Mouse (Mus musculus): ENCODE measurements around the gene Trip11.

The Trip11 gene
- long read RNA-seq, experiment 1, partial matches to known transcripts, result 8 of 15 reads
- long read RNA-seq, experiment 1, other reads (novel, unspliced or antisense), result 7 of 15 reads
- long read RNA-seq, experiment 2, partial matches to known transcripts, result 23 of 38 reads
- long read RNA-seq, experiment 2, other reads (novel, unspliced or antisense), result 13 of 38 reads

- intact Hi-C loops (cut with DNase I), result no loop called here
Observed at GRCm38 (mm10) chr12:101912626-101913490, at the start of gene Trip11. TSS of gene Trip11 (minus strand) at chr12:101913267.

- intact Hi-C loops (cut with DNase I), result loop anchor here (5.0 to 10.0 kb wide), 2 partner anchors 144 to 837 kb away; partner anchors contain the start of gene Fbln5
Observed at GRCm38 (mm10) chr12:101958960-101959780, 46.1 kb upstream of the Trip11 start.

- intact Hi-C loops (cut with DNase I), result loop anchor here (5.0 to 10.0 kb wide), 2 partner anchors 144 to 836 kb away; partner anchors contain the start of gene Fbln5
Observed at GRCm38 (mm10) chr12:101958556-101958955, 45.5 kb upstream of the Trip11 start.

- intact Hi-C loops (cut with DNase I), result loop anchor here (5.0 to 10.0 kb wide), 2 partner anchors 143 to 836 kb away; partner anchors contain the start of gene Fbln5
Observed at GRCm38 (mm10) chr12:101957942-101958544, 45.0 kb upstream of the Trip11 start, which contains the start of gene Atxn3. TSS of gene Atxn3 (minus strand) at chr12:101958246.

- intact Hi-C loops (cut with DNase I), result loop anchor here (5.0 to 10.0 kb wide), 2 partner anchors 143 to 835 kb away; partner anchors contain the start of gene Fbln5
Observed at GRCm38 (mm10) chr12:101957079-101957941, 44.2 kb upstream of the Trip11 start.

- intact Hi-C loops (cut with DNase I), result loop anchor here (5.0 to 10.0 kb wide), 2 partner anchors 141 to 834 kb away; partner anchors contain the start of gene Fbln5
Observed at GRCm38 (mm10) chr12:101955821-101956220, 42.8 kb upstream of the Trip11 start.

GRCm38 (mm10) chr12:101948801-101949200, 35.7 kb upstream of the Trip11 start:
- intact Hi-C loops (cut with DNase I), result no loop called here

- intact Hi-C loops (cut with DNase I), result no loop called here
Observed at GRCm38 (mm10) chr12:101947986-101948385, 34.9 kb upstream of the Trip11 start.

- intact Hi-C loops (cut with DNase I), result no loop called here
Observed at GRCm38 (mm10) chr12:101937572-101937971, 24.5 kb upstream of the Trip11 start.

GRCm38 (mm10) chr12:101935223-101935622, 22.2 kb upstream of the Trip11 start:
- intact Hi-C loops (cut with DNase I), result no loop called here

- intact Hi-C loops (cut with DNase I), result no loop called here
Observed at GRCm38 (mm10) chr12:101928423-101928822, 15.4 kb upstream of the Trip11 start.

- intact Hi-C loops (cut with DNase I), result no loop called here
Observed at GRCm38 (mm10) chr12:101922313-101922712, 9.2 kb upstream of the Trip11 start.

- intact Hi-C loops (cut with DNase I), result no loop called here
Observed at GRCm38 (mm10) chr12:101919847-101920246, 6.8 kb upstream of the Trip11 start.

- intact Hi-C loops (cut with DNase I), result no loop called here
Observed at GRCm38 (mm10) chr12:101917165-101917564, 4.1 kb upstream of the Trip11 start.

- intact Hi-C loops (cut with DNase I), result no loop called here
Observed at GRCm38 (mm10) chr12:101911346-101911745, 1.7 kb downstream of the Trip11 start.

- intact Hi-C loops (cut with DNase I), result no loop called here
Observed at GRCm38 (mm10) chr12:101910360-101910759, 2.7 kb downstream of the Trip11 start.

GRCm38 (mm10) chr12:101905817-101906216, 7.2 kb downstream of the Trip11 start:
- intact Hi-C loops (cut with DNase I), result no loop called here

GRCm38 (mm10) chr12:101904906-101905305, 8.2 kb downstream of the Trip11 start:
- intact Hi-C loops (cut with DNase I), result no loop called here

GRCm38 (mm10) chr12:101904170-101904569, 8.9 kb downstream of the Trip11 start:
- intact Hi-C loops (cut with DNase I), result no loop called here
